Mouse (Mus musculus) spleen, adult 2 months (tissue): ENCODE data around the gene Cd274.

Source experiments
- CTCF ChIP-seq: fragments of 200-500 bp; IDR thresholded peaks from 2 replicates; pipeline ENCODE4 v1.5.1; 2011; ENCODE audit warnings: mild to moderate bottlenecking, inconsistent platforms; ENCODE audit not compliant: insufficient read depth, insufficient read length, insufficient replicate concordance; ENCODE audit errors: extremely low read depth
- POLR2A ChIP-seq: fragments of 200-500 bp; IDR thresholded peaks from 2 replicates; pipeline ENCODE4 v1.6.1; 2011; ENCODE audit warnings: low read depth, low read length, inconsistent platforms

- TF ChIP-seq CTCF (no peak), POLR2A (no peak)
Observed at GRCm38 (mm10) chr19:29363557-29363956, 3.7 kb upstream of the Cd274 start.
